Mouse (Mus musculus) MEL (cell line): ENCODE data around the gene Dll1. TPM values are rescaled to one million over a fixed set of nuclear protein-coding genes. Genes with fewer than 3 reads are reported as not detected.

Experiments
- DNase-seq: peaks from one replicate; pipeline ENCODE4 v3.0.0; 2011; ENCODE audit warnings: low read depth, low spot score
- H3K27ac ChIP-seq: 2 replicates; pipeline ENCODE4 v1.5.1; 2012; ENCODE audit warnings: low read depth, mild to moderate bottlenecking, control low read depth, low read length, moderate library complexity; ENCODE audit not compliant: control insufficient read depth
- H3K27me3 ChIP-seq, 2 experiments: fragments of 150-350 bp in 1 of 2; sonication (generic) in 1 of 2; 2 replicates each; pipeline ENCODE4 v1.6.1; 2012; ENCODE audit warnings: low read length in 2 of 2, mild to moderate bottlenecking in 2 of 2, improper control_type of control experiment in 1 of 2, moderate library complexity in 1 of 2; ENCODE audit not compliant: insufficient read depth in 2 of 2, control insufficient read depth in 1 of 2
- H3K36me3 ChIP-seq, 2 experiments: 2 replicates each; pipeline ENCODE4 v1.6.1; 2012 to 2014; ENCODE audit warnings: low read length in 2 of 2, improper control_type of control experiment in 1 of 2, inconsistent platforms in 1 of 2, mild to moderate bottlenecking in 1 of 2; ENCODE audit not compliant: insufficient read depth in 2 of 2, control insufficient read depth in 1 of 2
- H3K4me1 ChIP-seq, 2 experiments: fragments of 150-350 bp in 1 of 2; sonication (generic) in 1 of 2; 2 replicates each; pipeline ENCODE4 v1.6.1; 2012; ENCODE audit warnings: low read length in 2 of 2, improper control_type of control experiment in 1 of 2, mild to moderate bottlenecking in 1 of 2; ENCODE audit not compliant: insufficient read depth in 2 of 2, control insufficient read depth in 1 of 2
- H3K4me3 ChIP-seq, 2 experiments: fragments of 150-350 bp in 1 of 2; sonication (generic) in 1 of 2; 2 replicates each; pipeline ENCODE4 v1.5.1; 2012; ENCODE audit warnings: low read depth in 2 of 2, low read length in 2 of 2, mild to moderate bottlenecking in 2 of 2, moderate library complexity in 2 of 2, control low read depth in 1 of 2, improper control_type of control experiment in 1 of 2; ENCODE audit not compliant: control insufficient read depth in 1 of 2, insufficient read depth in 1 of 2
- H3K79me2 ChIP-seq: 2 replicates; pipeline ENCODE4 v1.6.1; 2012; ENCODE audit warnings: mild to moderate bottlenecking, low read length, moderate library complexity; ENCODE audit not compliant: control insufficient read depth, poor library complexity, insufficient read depth
- H3K9ac ChIP-seq: 2 replicates; pipeline ENCODE4 v1.6.1; 2012; ENCODE audit warnings: low read depth, mild to moderate bottlenecking, control low read depth, low read length, moderate library complexity; ENCODE audit not compliant: control insufficient read depth, poor library complexity, severe bottlenecking
- H3K9me3 ChIP-seq: fragments of 150-350 bp; sonication (generic); replicated peaks from 2 replicates; pipeline ENCODE4 v1.6.1; 2012; ENCODE audit warnings: mild to moderate bottlenecking, low read length, improper control_type of control experiment, moderate library complexity; ENCODE audit not compliant: insufficient read depth
- BHLHE40 ChIP-seq: IDR thresholded peaks from 2 replicates; pipeline ENCODE4 v1.6.1; 2012; ENCODE audit warnings: low read depth, mild to moderate bottlenecking, inconsistent platforms, low read length, improper control_type of control experiment, borderline replicate concordance
- CHD2 ChIP-seq: IDR thresholded peaks from 2 replicates; pipeline ENCODE4 v1.6.1; 2011; ENCODE audit warnings: low read length, improper control_type of control experiment
- E2F4 ChIP-seq: IDR thresholded peaks from 2 replicates; pipeline ENCODE4 v1.6.1; 2011; ENCODE audit warnings: low read depth, low read length, improper control_type of control experiment, borderline replicate concordance
- EP300 ChIP-seq, 2 experiments: IDR thresholded peaks; 2 replicates each; pipeline ENCODE4 v1.6.1; 2011; ENCODE audit warnings: improper control_type of control experiment in 2 of 2, low read length in 2 of 2, low read depth in 1 of 2, mild to moderate bottlenecking in 1 of 2
- GATA1 ChIP-seq: IDR thresholded peaks from 2 replicates; pipeline ENCODE4 v1.6.1; 2011; ENCODE audit warnings: low read depth, low read length, improper control_type of control experiment
- HCFC1 ChIP-seq: IDR thresholded peaks from 2 replicates; pipeline ENCODE4 v1.6.1; 2012; ENCODE audit warnings: low read depth, mild to moderate bottlenecking, inconsistent platforms, low read length, improper control_type of control experiment, moderate library complexity
- MAFK ChIP-seq: IDR thresholded peaks from 2 replicates; pipeline ENCODE4 v1.6.1; 2011; ENCODE audit warnings: low read depth, mild to moderate bottlenecking, low read length, improper control_type of control experiment, borderline replicate concordance
- MAX ChIP-seq: IDR thresholded peaks from 2 replicates; pipeline ENCODE4 v1.6.1; 2011; ENCODE audit warnings: low read length, improper control_type of control experiment
- MEF2A ChIP-seq: IDR thresholded peaks from 2 replicates; pipeline ENCODE4 v1.6.1; 2014; ENCODE audit warnings: low read depth, mild to moderate bottlenecking, inconsistent platforms, low read length, improper control_type of control experiment; ENCODE audit not compliant: poor library complexity, insufficient replicate concordance, severe bottlenecking; ENCODE audit errors: extremely low read depth
- MXI1 ChIP-seq: IDR thresholded peaks from 2 replicates; pipeline ENCODE4 v1.6.1; 2011; ENCODE audit warnings: mild to moderate bottlenecking, low read depth, low read length, improper control_type of control experiment
- MYB ChIP-seq: IDR thresholded peaks from 2 replicates; pipeline ENCODE4 v1.6.1; 2011; ENCODE audit warnings: mild to moderate bottlenecking, low read depth, low read length, improper control_type of control experiment
- MYC ChIP-seq: IDR thresholded peaks from 2 replicates; pipeline ENCODE4 v1.6.1; 2011; ENCODE audit warnings: low read depth, mild to moderate bottlenecking, low read length, improper control_type of control experiment, moderate library complexity
- NRF1 ChIP-seq: IDR thresholded peaks from 2 replicates; pipeline ENCODE4 v1.6.1; 2014; ENCODE audit warnings: low read depth, mild to moderate bottlenecking, inconsistent platforms, low read length, improper control_type of control experiment, moderate library complexity; ENCODE audit not compliant: poor library complexity, insufficient read depth, severe bottlenecking
- POLR2A ChIP-seq, 2 experiments: IDR thresholded peaks; 2 replicates each; pipeline ENCODE4 v1.6.1; 2011 to 2012; ENCODE audit warnings: low read length in 2 of 2, mild to moderate bottlenecking in 2 of 2, control low read depth in 1 of 2, improper control_type of control experiment in 1 of 2, low read depth in 1 of 2, moderate library complexity in 1 of 2; ENCODE audit not compliant: control insufficient read depth in 1 of 2, insufficient read depth in 1 of 2, poor library complexity in 1 of 2
- POLR2AphosphoS2 ChIP-seq: IDR thresholded peaks from 2 replicates; pipeline ENCODE4 v1.6.1; 2011; ENCODE audit warnings: low read length, improper control_type of control experiment
- RAD21 ChIP-seq: IDR thresholded peaks from 2 replicates; pipeline ENCODE4 v1.6.1; 2011; ENCODE audit warnings: mild to moderate bottlenecking, low read depth, low read length, improper control_type of control experiment
- RCOR1 ChIP-seq: IDR thresholded peaks from 2 replicates; pipeline ENCODE4 v1.6.1; 2012; ENCODE audit warnings: low read depth, mild to moderate bottlenecking, inconsistent platforms, low read length, improper control_type of control experiment
- TCF12 ChIP-seq: IDR thresholded peaks from 2 replicates; pipeline ENCODE4 v1.6.1; 2014; ENCODE audit warnings: low read depth, mild to moderate bottlenecking, inconsistent platforms, low read length, improper control_type of control experiment, moderate library complexity
- USF1 ChIP-seq: IDR thresholded peaks from 2 replicates; pipeline ENCODE4 v1.6.1; 2014; ENCODE audit warnings: low read depth, mild to moderate bottlenecking, inconsistent platforms, low read length, improper control_type of control experiment, moderate library complexity
- USF2 ChIP-seq, 2 experiments: IDR thresholded peaks; 2 replicates each; pipeline ENCODE4 v1.6.1; 2011 to 2012; ENCODE audit warnings: improper control_type of control experiment in 2 of 2, low read length in 2 of 2, borderline replicate concordance in 1 of 2, inconsistent platforms in 1 of 2, low read depth in 1 of 2, mild to moderate bottlenecking in 1 of 2; ENCODE audit not compliant: insufficient read depth in 1 of 2
- ZKSCAN1 ChIP-seq: IDR thresholded peaks from 2 replicates; pipeline ENCODE4 v1.6.1; 2012; ENCODE audit warnings: low read depth, mild to moderate bottlenecking, inconsistent platforms, low read length, improper control_type of control experiment, moderate library complexity
- ZMIZ1 ChIP-seq: IDR thresholded peaks from 2 replicates; pipeline ENCODE4 v1.6.1; 2012; ENCODE audit warnings: low read depth, mild to moderate bottlenecking, inconsistent platforms, low read length, improper control_type of control experiment, moderate library complexity
- ZNF384 ChIP-seq: IDR thresholded peaks from 2 replicates; pipeline ENCODE4 v1.6.1; 2012; ENCODE audit warnings: low read depth, mild to moderate bottlenecking, inconsistent platforms, low read length, improper control_type of control experiment
- polyA plus RNA-seq, 2 experiments: library from polyadenylated mRNA; stranded (reverse) in 1 of 2; unstranded in 1 of 2; fragments of >175 nt in 1 of 2; fragments of >200 nt in 1 of 2; gene quantifications; 2 replicates each; pipeline versions ENCODE4 v1.2.1 to v1.2.4; 2012; ENCODE audit warnings: low replicate concordance in 2 of 2, low read depth in 1 of 2; ENCODE audit not compliant: insufficient read length in 2 of 2, insufficient read depth in 1 of 2, missing spikeins in 1 of 2
- total RNA-seq: library from RNA; depleted of rRNA; stranded (reverse); fragments of 300-350 nt; gene quantifications from 2 replicates; pipeline ENCODE4 v1.2.3, GENCODE M21; 2012

The Dll1 gene
- total and polyA plus RNA-seq, 3 experiments, result not detected

- no peak overlapping the region for H3K9ac ChIP-seq
- no peaks in the 10 kb centered on the region; a peak in 2 of 4 replicates for H3K27me3 ChIP-seq
- H3K9me3 ChIP-seq, result no peaks in the 10 kb centered on the region
- no peak for TF ChIP-seq HCFC1
- TF ChIP-seq BHLHE40, result no peak
- TF ChIP-seq GATA1, result no peak
- no peak for TF ChIP-seq ZKSCAN1
- no peak for TF ChIP-seq CHD2
- no peak for TF ChIP-seq MAFK
- no peak for TF ChIP-seq EP300 (IDR thresholded peaks at IDR 0.05; ENCODE audit: low read depth in 1 of 2, low read length in 2 of 2)
- TF ChIP-seq RAD21, result no peak
- TF ChIP-seq RCOR1, result no peak
- TF ChIP-seq MXI1, result no peak
- no peak for TF ChIP-seq POLR2AphosphoS2
- TF ChIP-seq TCF12, result no peak
- TF ChIP-seq ZMIZ1, result no peak
- TF ChIP-seq MYC, result no peak
- no peak for TF ChIP-seq MYB
- no peak for TF ChIP-seq POLR2A (IDR thresholded peaks at IDR 0.05; ENCODE audit: control insufficient read depth in 1 of 2, insufficient read depth in 1 of 2, low read depth in 1 of 2, low read length in 2 of 2, poor library complexity in 1 of 2)
- no peak for TF ChIP-seq MAX
- no peak for TF ChIP-seq USF2 (IDR thresholded peaks at IDR 0.05; ENCODE audit: borderline replicate concordance in 1 of 2, insufficient read depth in 1 of 2, low read depth in 1 of 2, low read length in 2 of 2)
- no peak for TF ChIP-seq USF1
- no peak overlapping the region for H3K27ac ChIP-seq
- H3K79me2 ChIP-seq, result no peaks in the 10 kb centered on the region
- H3K4me3 ChIP-seq, result no peak overlapping the region
- H3K4me1 ChIP-seq, result no peaks in the 10 kb centered on the region
- no peak for DNase-seq
- H3K36me3 ChIP-seq, result no peaks in the 10 kb centered on the region
Observed at GRCm38 (mm10) chr17:15381092-15381860, 4.6 kb upstream of the Dll1 start.

GRCm38 (mm10) chr17:15380641-15381051 is 4.0 kb upstream of the Dll1 start:
- DNase-seq, result no peak
- Histone ChIP-seq H3K27me3 (no peaks in the 10 kb centered on the region; a peak in 2 of 4 replicates), H3K4me1 (no peaks in the 10 kb centered on the region)

More at GRCm38 (mm10) chr17:15380641-15381051, 4.0 kb upstream of the Dll1 start:
- Histone ChIP-seq H3K27ac (no peak overlapping the region), H3K4me3 (no peak overlapping the region), H3K9ac (no peak overlapping the region), H3K36me3 (no peaks in the 10 kb centered on the region), H3K79me2 (no peaks in the 10 kb centered on the region), H3K9me3 (no peaks in the 10 kb centered on the region)
- TF ChIP-seq MEF2A (no peak), NRF1 (no peak), RAD21 (no peak), ZNF384 (no peak), E2F4 (no peak), HCFC1 (no peak)
